In genomic region chr6:100498861-100499271, GRCm38 (mm10) we compare ENCODE assay signal across 13 mouse cellular contexts.
DNase-seq lines count a peak whose midpoint lies in the region; TF ChIP-seq lines count a peak whose summit lies in the region.
"Had no signal": no experiment of that assay in that cellular context is flagged by ENCODE, and none has a peak within 500 bp of the region (broad histone marks: within the 10 kb centered on the region; RNA-seq: fewer than 3 reads in every experiment).

No protein-coding gene starts in this region.

- DNase-seq in adrenal gland, adult (ENCODE audit: inconsistent age in 2 of 2, low spot score in 1 of 2), result peak; percentile 52 to 83
- no peak for DNase-seq in adrenal gland, adult 18-20 months (ENCODE audit: low spot score in 2 of 2)
- DNase-seq in lung, postnatal 10 days, result peak; percentile 39
- no peak for DNase-seq in lung, adult 2 months
- peak; percentile 59 for DNase-seq in adrenal gland, adult 8-10 months
- DNase-seq in retina, embryonic 14.5 days (ENCODE audit: low spot score), result peak; percentile 41
- no peak for DNase-seq in T-cell, adult 2 months (ENCODE audit: low spot score)
- no peak for DNase-seq in cerebellum, adult 18-20 months
- DNase-seq: cerebellum, adult 9-10 months; thymus, postnatal 25 days had no signal

- H3K4me3 ChIP-seq in lung, adult 2 months (replicated peaks; ENCODE audit: extremely low read depth, low read depth, low read length), result no peak overlapping the region
- H3K4me3 ChIP-seq: forebrain, embryonic 10.5 days; limb, embryonic 15.5 days; midbrain, embryonic 15.5 days had no signal

- TF ChIP-seq POLR2A in lung, adult 2 months (IDR thresholded peaks at IDR 0.05; ENCODE audit: borderline replicate concordance, extremely low read depth, low read depth, low read length), result no peak

- WGBS in lung, adult 2 months, result 60% methylated on average over 4 of the region's 4 CpGs

- no peaks in the 10 kb centered on the region for H3K4me1 ChIP-seq in lung, adult 2 months (ENCODE audit: control insufficient read depth, insufficient read depth, low read length)

- TF ChIP-seq CTCF in lung, adult 2 months (IDR thresholded peaks at IDR 0.05; ENCODE audit: insufficient read depth, low read length), result no peak

Comparison
In these comparisons a context has a peak if more than half of its experiments do, and no peak if none do; other contexts are left out.
1. DNase-seq: peak in adrenal gland, adult (2 of 2), lung, postnatal 10 days (single experiment), adrenal gland, adult 8-10 months (single experiment) and retina, embryonic 14.5 days (single experiment); none in adrenal gland, adult 18-20 months (0 of 2), lung, adult 2 months (single experiment), T-cell, adult 2 months (single experiment) and cerebellum, adult 18-20 months (0 of 2).